Mouse (Mus musculus) limb, embryonic 15.5 days (tissue): ENCODE data around the gene Selenom. TPM values are rescaled to one million over a fixed set of nuclear protein-coding genes. Genes with fewer than 3 reads are reported as not detected.
A peak's percentile ranks its signal among the peaks of the same experiment; 100 is the strongest.

Experiments used
- ATAC-seq: fragments of 200-750 bp; cut with Nextera tagmentation; 2 replicates; pipeline ENCODE4 v1.8.0; 2017; ENCODE audit warnings: low read depth, moderate TSS enrichment; ENCODE audit not compliant: insufficient number of reproducible peaks, low FRiP score, low TSS enrichment
- H3K27ac ChIP-seq: fragments of 300-500 bp; sonication (generic); 2 replicates; pipeline ENCODE4 v1.5.1; 2015; ENCODE audit warnings: moderate library complexity, mild to moderate bottlenecking, inconsistent platforms
- H3K27me3 ChIP-seq: fragments of 300-500 bp; sonication (generic); 2 replicates; pipeline ENCODE4 v1.6.1; 2015; ENCODE audit warnings: inconsistent platforms
- H3K36me3 ChIP-seq: fragments of 300-500 bp; sonication (generic); 2 replicates; pipeline ENCODE4 v1.6.1; 2015; ENCODE audit warnings: inconsistent platforms
- H3K4me1 ChIP-seq: fragments of 300-500 bp; sonication (generic); 2 replicates; pipeline ENCODE4 v1.6.1; 2015; ENCODE audit warnings: inconsistent platforms
- H3K4me2 ChIP-seq: fragments of 300-500 bp; sonication (generic); 2 replicates; pipeline ENCODE4 v1.6.1; 2015; ENCODE audit warnings: mild to moderate bottlenecking, inconsistent platforms
- H3K4me3 ChIP-seq: fragments of 300-500 bp; sonication (generic); 2 replicates; pipeline ENCODE4 v1.5.1; 2015; ENCODE audit warnings: mild to moderate bottlenecking, inconsistent platforms
- H3K9ac ChIP-seq: fragments of 300-500 bp; sonication (generic); 2 replicates; pipeline ENCODE4 v1.6.1; 2015; ENCODE audit warnings: inconsistent platforms
- H3K9me3 ChIP-seq: fragments of 300-500 bp; sonication (generic); 2 replicates; pipeline ENCODE4 v1.6.1; 2016; ENCODE audit warnings: inconsistent platforms
- WGBS: fragments of 180-500 bp; shearing (Covaris S2); methylation state at CpG from one replicate; pipeline ENCODE4 v1.1.7; 2015; 5-methylcytosine and 5-hydroxymethylcytosine counted together
- polyA plus RNA-seq: library from polyadenylated mRNA; unstranded; fragments of >200 nt; fragmentation: Nextera tagmentation; extraction: Ambion mirVana; gene quantifications from 2 replicates; pipeline ENCODE4 v1.2.1, GENCODE M21; 2015

Gene Selenom
- polyA plus RNA-seq, 1 experiment from 2014 or later = 215 TPM

GRCm38 (mm10) chr11:3566018-3566417 lies 51.5 kb downstream of the Selenom start:
- Histone ChIP-seq H3K27me3 (no peaks in the 10 kb centered on the region), H3K27ac (peak overlapping the region; percentile 62; the same call in 1 of the 2 replicates), H3K36me3 (no peaks in the 10 kb centered on the region), H3K9ac (no peak overlapping the region), H3K4me2 (no peak overlapping the region), H3K4me1 (peaks cover 24% of the 10 kb centered on the region), H3K4me3 (no peak overlapping the region), H3K9me3 (no peaks in the 10 kb centered on the region)
- WGBS = 59% methylated on average over 4 of the region's 4 CpGs
- ATAC-seq = peak; percentile 20; the same call in 1 of the 2 replicates

Other genes starting within 250 kb of the Selenom start
- 191 and 199 TPM in 2 replicates for gene Drg1, start 248.3 kb upstream of the Selenom start, polyA plus RNA-seq
- 28.4 and 32.3 TPM in 2 replicates for gene Patz1, start 225.8 kb upstream of the Selenom start, polyA plus RNA-seq
- gene Pik3ip1, start 184.3 kb upstream of the Selenom start, polyA plus RNA-seq = 15.6 and 17.9 TPM in 2 replicates
- 102 and 108 TPM in 2 replicates for gene Limk2, start 105.5 kb upstream of the Selenom start, polyA plus RNA-seq
- 32.8 and 35.7 TPM in 2 replicates for gene Rnf185, start 62.3 kb upstream of the Selenom start, polyA plus RNA-seq
- gene Pla2g3, start 26.4 kb upstream of the Selenom start, polyA plus RNA-seq = 1.6 and 2.3 TPM in 2 replicates
- 0.65 and 0.79 TPM in 2 replicates for gene Inpp5j, start 9.9 kb upstream of the Selenom start, polyA plus RNA-seq
- gene Smtn, start 25.9 kb downstream of the Selenom start, polyA plus RNA-seq = 81.7 and 136 TPM in 2 replicates
- gene Morc2a, start 134.5 kb downstream of the Selenom start, polyA plus RNA-seq = 23.5 and 26.0 TPM in 2 replicates